Mouse (Mus musculus): ENCODE results near the gene Lrp11.
"Not testable (repeated sequence)": the region's sequence is repeated elsewhere in the genome, so short reads cannot be mapped to it uniquely, and the experiment has no call there.

Lrp11 gene

GRCm38 (mm10) chr10:7589592-7590233 is at the start of gene Lrp11:
Gene Lrp11 (plus strand): TSS chr10:7589800.
- peak; percentile 88 to 93 for DNase-seq (ENCODE audit: low spot score in 2 of 2)

GRCm38 (mm10) chr10:7578002-7578401 is 11.6 kb upstream of the Lrp11 start:
- peak in 1 of 2 experiments; percentile 50 for DNase-seq (ENCODE audit: low spot score in 2 of 2)

DNA sequence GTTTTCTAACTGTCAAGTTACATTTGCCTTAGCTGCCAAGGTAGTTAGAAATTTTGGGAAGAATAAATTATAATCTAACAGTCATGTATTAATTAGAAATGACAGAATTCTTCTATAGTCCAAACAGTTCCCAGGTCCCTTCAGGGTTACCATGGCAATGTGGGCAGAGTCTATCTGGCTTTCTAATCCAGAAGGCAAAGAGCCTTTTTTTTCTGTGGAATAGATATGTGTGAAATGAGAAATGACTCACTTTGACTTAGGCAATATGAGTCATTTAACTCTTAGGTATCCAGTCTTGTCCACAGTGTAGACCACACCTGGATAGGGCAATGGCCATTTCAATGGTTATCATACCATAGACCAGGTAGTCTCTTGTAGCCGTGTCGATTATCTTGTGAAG is 8.2 kb upstream of the Lrp11 start:
- no peak for DNase-seq (ENCODE audit: low spot score in 2 of 2)

- DNase-seq (ENCODE audit: low spot score in 2 of 2) = no peak
These were observed 7.3 kb upstream of the Lrp11 start for GRCm38 (mm10) chr10:7582157-7582890.

- DNase-seq (ENCODE audit: low spot score in 2 of 2) = no peak
These were observed 6.6 kb upstream of the Lrp11 start for GRCm38 (mm10) chr10:7582891-7583557.

- DNase-seq (ENCODE audit: low spot score in 2 of 2) = no peak
These were observed 2.8 kb upstream of the Lrp11 start for GRCm38 (mm10) chr10:7586771-7587170.

DNA sequence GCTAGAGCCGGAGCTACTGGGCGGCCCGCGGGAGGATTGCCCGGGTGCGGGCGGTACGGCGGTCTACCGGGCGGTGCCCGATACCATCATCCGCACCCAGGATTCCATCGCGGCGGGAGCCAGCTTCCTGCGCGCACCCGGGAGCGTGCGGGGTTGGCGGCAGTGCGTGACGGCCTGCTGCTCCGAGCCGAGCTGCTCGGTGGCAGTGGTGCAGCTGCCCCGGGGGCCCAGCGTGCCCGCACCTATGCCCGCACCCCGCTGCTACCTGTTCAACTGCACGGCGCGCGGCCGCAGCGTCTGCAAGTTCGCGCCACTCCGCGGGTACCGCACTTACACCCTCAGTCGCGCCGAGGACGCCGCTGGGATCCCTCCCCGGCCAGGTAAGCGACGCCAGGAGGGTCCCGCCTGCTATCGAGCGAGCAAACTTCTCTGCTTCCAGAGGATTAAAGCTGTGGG is 662 bp downstream of the Lrp11 start:
- DNase-seq (ENCODE audit: low spot score in 2 of 2) = no peak

DNA sequence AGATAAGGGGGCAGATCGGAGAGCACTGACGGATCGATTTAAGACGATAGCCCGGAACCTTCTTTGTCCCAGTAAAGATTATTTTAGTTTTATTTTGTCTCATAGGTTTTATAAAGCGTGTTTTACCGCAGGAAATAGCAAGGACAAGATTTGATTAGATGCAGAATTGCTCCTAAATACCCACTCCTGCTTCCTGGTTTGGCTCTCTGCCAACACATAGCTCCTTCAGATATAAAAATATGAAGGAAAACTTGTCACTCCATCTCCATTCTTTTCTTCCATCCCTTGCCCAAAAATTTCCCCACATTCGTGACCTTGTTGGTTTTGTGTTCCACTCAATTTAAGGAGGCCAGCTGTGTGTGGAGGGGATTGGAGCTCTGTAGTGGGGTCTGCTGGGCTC is 1.2 kb downstream of the Lrp11 start:
- no peak for DNase-seq (ENCODE audit: low spot score in 2 of 2)

GRCm38 (mm10) chr10:7594797-7595196 is 5.2 kb downstream of the Lrp11 start:
- no peak for DNase-seq (ENCODE audit: low spot score in 2 of 2)

GRCm38 (mm10) chr10:7596251-7596650 is 6.7 kb downstream of the Lrp11 start:
- DNase-seq (ENCODE audit: low spot score in 2 of 2) = no peak

- no peak for DNase-seq (ENCODE audit: low spot score in 2 of 2)
These were observed 8.6 kb downstream of the Lrp11 start for GRCm38 (mm10) chr10:7598177-7598576.

- DNase-seq (ENCODE audit: low spot score in 2 of 2) = peak; percentile 55 to 79
These were observed 11.0 kb downstream of the Lrp11 start for GRCm38 (mm10) chr10:7600647-7601046.

- DNase-seq (ENCODE audit: low spot score in 2 of 2) = no peak
These were observed 15.6 kb downstream of the Lrp11 start for GRCm38 (mm10) chr10:7605168-7605567.

DNA sequence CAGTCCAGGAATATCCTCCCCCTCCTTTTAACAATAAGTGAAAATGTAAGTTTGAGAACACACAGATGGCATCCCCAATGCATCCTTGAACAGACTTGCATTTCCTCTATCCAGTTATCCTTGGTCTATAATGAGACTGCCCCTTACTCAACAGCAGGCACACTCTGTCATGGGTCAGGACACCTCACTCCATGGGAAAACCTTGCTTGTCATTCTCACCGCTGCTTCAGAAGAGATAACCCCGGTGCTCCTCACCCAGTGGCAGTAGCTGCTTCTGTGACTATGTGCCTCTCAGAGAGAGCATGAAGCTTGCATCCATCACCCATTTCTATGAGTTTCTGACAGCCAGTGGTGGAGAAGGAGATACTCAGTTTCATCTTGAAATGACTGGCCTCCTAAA is 16.8 kb downstream of the Lrp11 start:
- DNase-seq (ENCODE audit: low spot score in 2 of 2) = no peak

- DNase-seq (ENCODE audit: low spot score in 2 of 2) = no peak
These were observed 19.0 kb downstream of the Lrp11 start for GRCm38 (mm10) chr10:7608611-7609010.

- peak in 1 of 2 experiments; percentile 3 for DNase-seq (ENCODE audit: low spot score in 2 of 2)
These were observed 22.0 kb downstream of the Lrp11 start for GRCm38 (mm10) chr10:7611647-7612046.

DNA sequence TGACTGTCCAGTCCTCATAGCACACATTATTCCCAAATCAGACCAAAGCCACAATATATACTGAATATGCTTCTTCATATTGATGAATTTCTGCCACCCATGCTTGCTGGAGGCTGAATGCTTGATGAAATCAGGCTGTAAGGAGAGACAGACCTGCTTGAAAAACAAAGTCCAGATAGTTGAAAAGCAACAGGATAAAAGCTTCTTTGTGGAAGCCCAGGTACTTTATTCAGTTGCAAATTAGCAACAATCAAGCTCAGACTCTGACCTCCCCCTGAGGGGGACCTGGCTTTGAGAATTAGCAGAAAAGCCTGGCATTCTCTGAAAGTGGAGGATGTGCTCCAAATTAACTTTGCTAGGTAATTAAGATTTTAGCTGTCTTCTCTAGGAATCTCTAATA is 22.6 kb downstream of the Lrp11 start:
- not testable (repeated sequence) for DNase-seq (ENCODE audit: low spot score in 2 of 2)

DNA sequence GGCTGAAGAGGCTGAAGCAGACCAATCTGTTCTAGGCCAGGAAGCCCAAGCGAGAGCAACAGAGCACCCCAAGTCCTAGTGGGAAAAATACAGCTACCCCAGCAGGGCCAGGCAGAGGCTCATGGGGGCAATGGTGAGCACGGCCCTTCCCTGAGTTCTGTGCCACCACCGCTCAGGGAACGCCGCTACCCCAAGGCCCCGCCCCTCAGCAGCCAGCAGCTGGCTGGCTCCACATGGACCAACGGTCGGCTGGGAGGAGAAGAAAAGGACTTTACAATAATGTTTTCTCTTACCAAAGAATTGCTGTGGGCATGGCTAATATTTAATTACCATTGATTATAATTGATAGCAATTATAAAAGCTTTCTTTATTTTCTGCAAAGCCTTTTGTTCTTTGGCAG is 25.2 kb downstream of the Lrp11 start:
- DNase-seq (ENCODE audit: low spot score in 2 of 2) = peak in 1 of 2 experiments; percentile 6

- DNase-seq (ENCODE audit: low spot score in 2 of 2) = peak in 1 of 2 experiments; percentile 4
These were observed 27.5 kb downstream of the Lrp11 start for GRCm38 (mm10) chr10:7617146-7617545.

DNA sequence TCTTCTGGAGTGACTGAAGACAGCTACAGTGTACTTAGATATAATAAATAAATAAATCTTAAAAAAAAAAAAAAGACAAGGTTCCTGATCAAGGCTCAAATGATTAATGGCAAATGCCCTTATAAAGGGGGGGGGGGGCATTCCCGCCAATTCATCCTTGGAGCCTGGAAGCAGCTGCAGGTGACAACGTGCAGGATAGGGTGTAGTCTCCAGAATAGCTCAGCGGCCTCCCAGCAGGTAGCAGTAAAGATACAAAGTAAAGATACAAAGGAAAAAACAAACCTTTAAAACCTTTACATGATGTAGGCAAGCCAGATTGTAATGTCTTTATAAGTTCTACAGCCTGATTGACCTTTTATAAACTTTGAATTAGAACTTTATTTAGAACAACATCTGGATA is 28.0 kb downstream of the Lrp11 start:
- peak in 1 of 2 experiments; percentile 2 for DNase-seq (ENCODE audit: low spot score in 2 of 2)

DNA sequence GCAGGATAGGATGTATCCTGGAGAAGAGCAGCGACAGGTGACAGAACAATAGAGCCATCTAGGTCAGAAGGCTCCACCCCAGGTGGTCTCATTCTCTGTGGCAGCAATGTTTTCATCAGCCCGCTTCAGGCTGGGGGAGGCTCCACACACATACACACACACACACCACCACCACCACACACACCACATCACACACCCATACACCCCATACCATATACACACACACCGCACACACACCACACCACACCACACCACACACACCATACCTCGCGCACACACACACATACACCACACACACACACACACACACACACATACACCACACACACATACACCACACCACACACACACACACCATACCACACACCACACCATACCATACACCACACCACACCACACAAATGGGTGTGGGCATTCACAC is 30.2 kb downstream of the Lrp11 start:
- DNase-seq (ENCODE audit: low spot score in 2 of 2) = peak in 1 of 2 experiments; percentile 9

DNA sequence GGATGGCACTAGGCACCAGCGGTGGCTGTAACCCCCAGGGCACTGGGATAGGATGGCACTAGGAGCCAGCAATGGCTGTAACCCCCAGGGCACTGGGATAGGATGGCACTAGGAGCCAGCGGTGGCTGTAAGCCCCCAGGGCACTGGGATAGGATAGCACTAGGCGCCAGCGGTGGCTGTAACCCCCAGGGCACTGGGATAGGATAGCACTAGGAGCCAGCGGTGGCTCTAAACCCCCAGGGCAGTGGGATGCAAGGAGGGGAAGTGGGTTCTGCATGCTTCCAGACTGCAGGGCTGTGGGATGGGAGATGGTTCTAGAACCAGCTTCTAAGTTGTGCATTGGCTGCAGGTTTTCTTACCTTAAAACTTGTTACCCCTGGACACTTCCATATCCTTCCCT is 31.1 kb downstream of the Lrp11 start:
- DNase-seq (ENCODE audit: low spot score in 2 of 2) = no peak

GRCm38 (mm10) chr10:7622378-7622777 is 32.8 kb downstream of the Lrp11 start:
- no peak for DNase-seq (ENCODE audit: low spot score in 2 of 2)

All from spleen, postnatal 10 days (tissue).